Mouse (Mus musculus) testis, adult 2 months (tissue): Measurements from ENCODE around the gene Zc3h12d. TPM values are rescaled to one million over a fixed set of nuclear protein-coding genes. Genes with fewer than 3 reads are reported as not detected.

Source experiments
- H3K27ac ChIP-seq: fragments of 200-500 bp; 2 replicates; pipeline ENCODE4 v1.5.1; 2012; ENCODE audit warnings: low read depth, low read length; ENCODE audit not compliant: control insufficient read depth, insufficient read depth
- H3K27me3 ChIP-seq: fragments of 200-500 bp; 2 replicates; pipeline ENCODE4 v1.6.1; 2012; ENCODE audit warnings: mild to moderate bottlenecking, low read length, moderate library complexity; ENCODE audit not compliant: control insufficient read depth, insufficient read depth
- H3K36me3 ChIP-seq: fragments of 200-500 bp; 2 replicates; pipeline ENCODE4 v1.6.1; 2012; ENCODE audit warnings: mild to moderate bottlenecking, low read length; ENCODE audit not compliant: control insufficient read depth, insufficient read depth
- H3K4me1 ChIP-seq: fragments of 200-500 bp; 2 replicates; pipeline ENCODE4 v1.6.1; 2012; ENCODE audit warnings: low read length; ENCODE audit not compliant: control insufficient read depth, insufficient read depth
- H3K4me3 ChIP-seq: fragments of 200-500 bp; 2 replicates; pipeline ENCODE4 v1.5.1; 2012; ENCODE audit warnings: low read depth, mild to moderate bottlenecking, low read length, moderate library complexity, mixed read lengths; ENCODE audit not compliant: control insufficient read depth
- CTCF ChIP-seq: fragments of 200-500 bp; IDR thresholded peaks from 2 replicates; pipeline ENCODE4 v1.5.1; 2012; ENCODE audit warnings: low read depth, mild to moderate bottlenecking, inconsistent platforms, low read length, moderate library complexity; ENCODE audit not compliant: control insufficient read depth, insufficient read depth, insufficient replicate concordance
- POLR2A ChIP-seq: fragments of 200-500 bp; IDR thresholded peaks from 2 replicates; pipeline ENCODE4 v1.6.1; 2012; ENCODE audit warnings: low read depth, mild to moderate bottlenecking, inconsistent platforms, low read length, moderate library complexity; ENCODE audit not compliant: control insufficient read depth
- polyA plus RNA-seq: library from polyadenylated mRNA; depleted of rRNA; stranded (reverse); fragments of >200 nt; gene quantifications from 2 replicates; pipeline ENCODE4 v1.2.3, GENCODE M21; 2012

Zc3h12d gene
- polyA plus RNA-seq, 1 experiment, result 0.17 TPM

GRCm38 (mm10) chr10:7825281-7825665 is 7.0 kb upstream of the Zc3h12d start:
- no peak overlapping the region for H3K27ac ChIP-seq
- H3K4me3 ChIP-seq, result no peak overlapping the region
- no peaks in the 10 kb centered on the region; the same call in 1 of the 2 replicates for H3K36me3 ChIP-seq
- no peaks in the 10 kb centered on the region for H3K27me3 ChIP-seq
- no peak for TF ChIP-seq CTCF
- H3K4me1 ChIP-seq, result no peaks in the 10 kb centered on the region; the same call in 1 of the 2 replicates

GRCm38 (mm10) chr10:7826106-7826505 is 6.2 kb upstream of the Zc3h12d start:
- no peak overlapping the region for H3K4me3 ChIP-seq
- H3K27ac ChIP-seq, result no peak overlapping the region
- H3K4me1 ChIP-seq, result no peaks in the 10 kb centered on the region; the same call in 1 of the 2 replicates
- no peaks in the 10 kb centered on the region for H3K27me3 ChIP-seq
- no peaks in the 10 kb centered on the region; the same call in 1 of the 2 replicates for H3K36me3 ChIP-seq
- no peak for TF ChIP-seq CTCF
- no peak for TF ChIP-seq POLR2A

GRCm38 (mm10) chr10:7833377-7834165 is 1.3 kb downstream of the Zc3h12d start:
- Histone ChIP-seq H3K36me3 (no peaks in the 10 kb centered on the region), H3K4me1 (peaks cover 4% of the 10 kb centered on the region; the same call in 1 of the 2 replicates), H3K4me3 (no peak overlapping the region), H3K27ac (no peak overlapping the region), H3K27me3 (no peaks in the 10 kb centered on the region)
- TF ChIP-seq POLR2A (no peak), CTCF (no peak)

GRCm38 (mm10) chr10:7834671-7835225 is 2.5 kb downstream of the Zc3h12d start:
- Histone ChIP-seq H3K36me3 (no peaks in the 10 kb centered on the region), H3K4me1 (peaks cover 7% of the 10 kb centered on the region), H3K27me3 (no peaks in the 10 kb centered on the region), H3K27ac (no peak overlapping the region), H3K4me3 (no peak overlapping the region)
- no peak for TF ChIP-seq POLR2A
- no peak for TF ChIP-seq CTCF

- TF ChIP-seq POLR2A (no peak), CTCF (no peak)
- H3K27me3 ChIP-seq, result no peaks in the 10 kb centered on the region
- H3K36me3 ChIP-seq, result no peaks in the 10 kb centered on the region
- H3K27ac ChIP-seq, result no peak overlapping the region
- H3K4me3 ChIP-seq, result no peak overlapping the region
- H3K4me1 ChIP-seq, result peaks cover 14% of the 10 kb centered on the region
Measured at GRCm38 (mm10) chr10:7836902-7837301, 4.6 kb downstream of the Zc3h12d start.

- Histone ChIP-seq H3K4me3 (no peak overlapping the region), H3K27me3 (no peaks in the 10 kb centered on the region), H3K27ac (no peak overlapping the region), H3K4me1 (peaks cover 14% of the 10 kb centered on the region), H3K36me3 (no peaks in the 10 kb centered on the region)
- TF ChIP-seq CTCF, result no peak
- no peak for TF ChIP-seq POLR2A
Measured at GRCm38 (mm10) chr10:7837446-7837845, 5.2 kb downstream of the Zc3h12d start.

GRCm38 (mm10) chr10:7838036-7838435 is 5.8 kb downstream of the Zc3h12d start:
- no peak overlapping the region for H3K27ac ChIP-seq
- no peaks in the 10 kb centered on the region for H3K36me3 ChIP-seq
- no peak overlapping the region for H3K4me3 ChIP-seq
- peaks cover 13% of the 10 kb centered on the region for H3K4me1 ChIP-seq
- no peak for TF ChIP-seq CTCF
- TF ChIP-seq POLR2A, result no peak
- H3K27me3 ChIP-seq, result no peaks in the 10 kb centered on the region
